Mouse (Mus musculus) CH12.LX (cell line): ENCODE data around the gene Smyd3. TPM values are rescaled to one million over a fixed set of nuclear protein-coding genes. Genes with fewer than 3 reads are reported as not detected.

ENCODE experiments used
- DNase-seq: peaks from one replicate; pipeline ENCODE4 v3.0.0-alpha.2; 2013; ENCODE audit errors: extremely low read depth
- H3K27ac ChIP-seq: 2 replicates; pipeline ENCODE4 v1.5.1; 2012; ENCODE audit warnings: low read depth, mild to moderate bottlenecking, control low read depth, moderate library complexity; ENCODE audit not compliant: insufficient read depth
- H3K27me3 ChIP-seq: replicated peaks from 2 replicates; pipeline ENCODE3; 2012; ENCODE audit warnings: inconsistent platforms
- H3K36me3 ChIP-seq, 2 experiments: replicated peaks in 1 of 2; 2 replicates each; pipeline versions ENCODE3 to v1.6.1; 2012; ENCODE audit warnings: inconsistent platforms in 1 of 2, low read length in 1 of 2, mild to moderate bottlenecking in 1 of 2, mixed read lengths in 1 of 2, moderate library complexity in 1 of 2; ENCODE audit not compliant: control insufficient read depth in 1 of 2, insufficient read depth in 1 of 2
- H3K4me1 ChIP-seq, 2 experiments: 2 replicates each; pipeline ENCODE4 v1.6.1; 2012; ENCODE audit warnings: inconsistent platforms in 1 of 2, moderate library complexity in 1 of 2; ENCODE audit not compliant: insufficient read depth in 2 of 2, control insufficient read depth in 1 of 2
- H3K4me2 ChIP-seq: 2 replicates; pipeline ENCODE4 v1.6.1; 2012; ENCODE audit warnings: low read depth, mild to moderate bottlenecking, control low read depth; ENCODE audit not compliant: poor library complexity, insufficient read depth, severe bottlenecking
- H3K4me3 ChIP-seq, 3 experiments: fragments of 150-350 bp in 1 of 3; sonication (generic) in 1 of 3; replicated peaks in 1 of 3; 2 replicates each; pipeline versions ENCODE3 to v1.5.1; 2011 to 2012; ENCODE audit warnings: low read depth in 2 of 3, low read length in 2 of 3, mild to moderate bottlenecking in 2 of 3, moderate library complexity in 2 of 3, control low read depth in 1 of 3, improper control_type of control experiment in 1 of 3, inconsistent platforms in 1 of 3, mixed read lengths in 1 of 3; ENCODE audit not compliant: poor library complexity in 1 of 3
- H3K79me2 ChIP-seq: replicated peaks from 2 replicates; pipeline ENCODE4 v1.6.1; 2012; ENCODE audit warnings: mild to moderate bottlenecking, moderate library complexity; ENCODE audit not compliant: control insufficient read depth, poor library complexity, insufficient read depth, severe bottlenecking; ENCODE audit errors: extremely low read depth
- H3K9ac ChIP-seq: 2 replicates; pipeline ENCODE4 v1.6.1; 2012; ENCODE audit warnings: low read depth, mild to moderate bottlenecking, control low read depth, moderate library complexity; ENCODE audit not compliant: insufficient read depth
- H3K9me3 ChIP-seq: replicated peaks from 2 replicates; pipeline ENCODE3; 2012; ENCODE audit warnings: low read length, inconsistent platforms, mixed read lengths
- BHLHE40 ChIP-seq: IDR thresholded peaks from 2 replicates; pipeline ENCODE4 v1.6.1; 2011; ENCODE audit warnings: mild to moderate bottlenecking, low read depth, low read length, improper control_type of control experiment
- CTCF ChIP-seq, 2 experiments: IDR thresholded peaks in 1 of 2; conservative IDR thresholded peaks in 1 of 2; 2 replicates each; pipeline ENCODE4 v1.5.1; 2011 to 2012; ENCODE audit warnings: low read depth in 2 of 2, low read length in 2 of 2, improper control_type of control experiment in 1 of 2, inconsistent platforms in 1 of 2, mild to moderate bottlenecking in 1 of 2, moderate library complexity in 1 of 2
- E2F4 ChIP-seq: IDR thresholded peaks from 2 replicates; pipeline ENCODE4 v1.6.1; 2011; ENCODE audit warnings: low read depth, low read length, improper control_type of control experiment; ENCODE audit not compliant: insufficient replicate concordance
- ELF1 ChIP-seq: IDR thresholded peaks from 2 replicates; pipeline ENCODE4 v1.6.1; 2014; ENCODE audit warnings: low read depth, mild to moderate bottlenecking, inconsistent platforms, low read length, improper control_type of control experiment
- ETS1 ChIP-seq: conservative IDR thresholded peaks from 2 replicates; pipeline ENCODE4 v1.6.1; 2012; ENCODE audit warnings: low read depth, mild to moderate bottlenecking, inconsistent platforms, low read length, improper control_type of control experiment, moderate library complexity
- IRF4 ChIP-seq: IDR thresholded peaks from 2 replicates; pipeline ENCODE4 v1.6.1; 2014; ENCODE audit warnings: low read depth, mild to moderate bottlenecking, inconsistent platforms, low read length, improper control_type of control experiment
- JUN ChIP-seq: IDR thresholded peaks from 2 replicates; pipeline ENCODE4 v1.6.1; 2011; ENCODE audit warnings: low read depth, mild to moderate bottlenecking, low read length, improper control_type of control experiment, moderate library complexity; ENCODE audit not compliant: insufficient read depth
- KAT2A ChIP-seq: IDR thresholded peaks from 2 replicates; pipeline ENCODE4 v1.6.1; 2012; ENCODE audit warnings: low read length, improper control_type of control experiment, inconsistent platforms; ENCODE audit not compliant: insufficient replicate concordance
- MAFK ChIP-seq: IDR thresholded peaks from 2 replicates; pipeline ENCODE4 v1.6.1; 2011; ENCODE audit warnings: low read length, improper control_type of control experiment; ENCODE audit not compliant: insufficient replicate concordance
- MAX ChIP-seq: IDR thresholded peaks from 2 replicates; pipeline ENCODE4 v1.6.1; 2011; ENCODE audit warnings: low read length, improper control_type of control experiment
- MAZ ChIP-seq: IDR thresholded peaks from 2 replicates; pipeline ENCODE4 v1.6.1; 2012; ENCODE audit warnings: low read depth, mild to moderate bottlenecking, inconsistent platforms, low read length, improper control_type of control experiment, moderate library complexity
- MXI1 ChIP-seq: IDR thresholded peaks from 2 replicates; pipeline ENCODE4 v1.6.1; 2011; ENCODE audit warnings: mild to moderate bottlenecking, low read depth, low read length, improper control_type of control experiment
- NELFE ChIP-seq: IDR thresholded peaks from 2 replicates; pipeline ENCODE4 v1.6.1; 2011; ENCODE audit warnings: low read depth, low read length, improper control_type of control experiment
- NRF1 ChIP-seq: IDR thresholded peaks from 2 replicates; pipeline ENCODE4 v1.6.1; 2014; ENCODE audit warnings: low read depth, mild to moderate bottlenecking, inconsistent platforms, low read length, improper control_type of control experiment, moderate library complexity
- PAX5 ChIP-seq: IDR thresholded peaks from 2 replicates; pipeline ENCODE4 v1.6.1; 2012; ENCODE audit warnings: low read length, inconsistent platforms, mixed read lengths
- POLR2A ChIP-seq: IDR thresholded peaks from 2 replicates; pipeline ENCODE4 v1.6.1; 2011; ENCODE audit warnings: low read depth, mild to moderate bottlenecking, improper control_type of control experiment, low read length
- RAD21 ChIP-seq: IDR thresholded peaks from 2 replicates; pipeline ENCODE4 v1.6.1; 2011; ENCODE audit warnings: low read depth, mild to moderate bottlenecking, low read length, improper control_type of control experiment, moderate library complexity
- RCOR1 ChIP-seq: conservative IDR thresholded peaks from 2 replicates; pipeline ENCODE4 v1.6.1; 2012; ENCODE audit warnings: low read depth, mild to moderate bottlenecking, inconsistent platforms, low read length, improper control_type of control experiment
- SIN3A ChIP-seq: IDR thresholded peaks from 2 replicates; pipeline ENCODE4 v1.6.1; 2012; ENCODE audit warnings: low read length, improper control_type of control experiment, inconsistent platforms
- SMC3 ChIP-seq: IDR thresholded peaks from 2 replicates; pipeline ENCODE4 v1.6.1; 2011; ENCODE audit warnings: low read depth, low read length, improper control_type of control experiment
- TCF12 ChIP-seq: IDR thresholded peaks from 2 replicates; pipeline ENCODE4 v1.6.1; 2014; ENCODE audit warnings: low read depth, mild to moderate bottlenecking, inconsistent platforms, low read length, improper control_type of control experiment
- USF1 ChIP-seq: IDR thresholded peaks from 2 replicates; pipeline ENCODE4 v1.6.1; 2014; ENCODE audit warnings: low read depth, mild to moderate bottlenecking, inconsistent platforms, low read length, improper control_type of control experiment
- USF2 ChIP-seq: conservative IDR thresholded peaks from 2 replicates; pipeline ENCODE4 v1.6.1; 2011; ENCODE audit warnings: low read depth, low read length, improper control_type of control experiment
- ZKSCAN1 ChIP-seq: IDR thresholded peaks from 2 replicates; pipeline ENCODE4 v1.6.1; 2012; ENCODE audit warnings: low read depth, inconsistent platforms, low read length, improper control_type of control experiment, borderline replicate concordance
- ZNF384 ChIP-seq: IDR thresholded peaks from 2 replicates; pipeline ENCODE4 v1.6.1; 2012; ENCODE audit warnings: low read depth, low read length, improper control_type of control experiment, inconsistent platforms
- dilution Hi-C: fragments of 300-500 bp; cut with MboI; formaldehyde crosslinking; loops from 2 replicates; pipeline ENCODE4 v1.14.3; 2020; ENCODE audit warnings: low sequenced_read_pairs; ENCODE audit not compliant: extremely low pct_unique_long_range_greater_than_20kb, extremely low pct_ligation_motif_present
- in situ Hi-C: fragments of 300-500 bp; cut with MboI; formaldehyde crosslinking; loops from 3 replicates; pipeline ENCODE4 v1.14.3; 2019; ENCODE audit warnings: low sequenced_read_pairs, low pct_ligation_motif_present, low pct_unique_long_range_greater_than_20kb, mixed read lengths
- polyA plus RNA-seq: library from polyadenylated mRNA; unstranded; fragments of >175 nt; gene quantifications from 2 replicates; pipeline ENCODE4 v1.2.1, GENCODE M21; 2012; ENCODE audit warnings: low read depth; ENCODE audit not compliant: insufficient read length
- total RNA-seq, 2 experiments: library from RNA; depleted of rRNA; stranded (reverse); fragments of 300-350 nt in 1 of 2; fragments of >200 nt in 1 of 2; gene quantifications; 2 replicates each; pipeline ENCODE4 v1.2.3; 2012 to 2014

Smyd3 gene
- total and polyA plus RNA-seq, 3 experiments = 11.4 to 12.5 (median 11.8) TPM

DNA sequence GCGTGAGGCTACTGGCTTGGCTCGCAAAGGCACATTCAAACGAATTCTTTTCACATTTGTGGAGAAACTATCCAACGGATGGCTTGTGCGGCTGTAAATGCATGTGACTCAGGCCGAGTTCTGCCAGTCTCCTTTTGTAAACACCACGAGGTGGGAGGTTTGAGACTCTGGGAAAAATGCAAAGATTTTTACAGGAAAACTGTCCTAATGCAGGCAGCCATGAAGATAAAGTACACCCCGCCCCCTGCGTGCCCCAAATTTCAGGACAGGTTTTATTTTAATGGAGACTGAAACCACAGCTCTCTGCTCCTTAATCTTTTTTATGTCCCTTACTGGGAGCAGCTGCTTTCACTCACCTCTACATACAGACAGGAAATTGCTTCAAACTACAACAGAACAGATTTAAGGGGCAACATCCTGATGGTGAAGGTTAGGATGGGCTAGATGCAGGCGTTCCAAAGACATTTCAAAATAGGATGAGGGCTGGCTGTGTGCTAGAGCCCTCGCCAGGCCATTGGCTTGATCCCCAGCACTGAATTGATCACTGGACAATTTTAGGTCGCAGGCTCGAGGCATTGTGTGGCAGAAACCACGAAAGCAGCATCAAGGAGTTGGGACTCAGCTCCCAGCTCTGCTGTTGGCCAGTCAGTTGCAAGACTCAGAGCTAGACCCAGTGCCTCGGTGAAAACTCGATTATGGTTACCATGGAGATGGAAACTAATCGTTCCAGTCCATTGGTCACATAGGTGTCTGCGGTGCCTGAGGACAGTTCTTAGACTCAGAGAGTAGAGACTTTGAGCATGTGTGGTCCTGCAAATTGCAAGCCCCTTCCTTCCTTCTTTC lies 457.5 kb downstream of the Smyd3 start:
- TF ChIP-seq JUN (no peak), TCF12 (no peak), E2F4 (no peak), ETS1 (no peak), MXI1 (no peak), ELF1 (no peak), CTCF (conservative IDR thresholded peaks at IDR 0.05 in 1 of 2, IDR thresholded peaks at IDR 0.05 in 1 of 2; ENCODE audit: low read depth in 2 of 2, low read length in 2 of 2) (no peak), MAZ (no peak), USF2 (no peak), IRF4 (no peak), POLR2A (no peak), SIN3A (no peak), USF1 (no peak), KAT2A (no peak), MAFK (no peak)
- H3K9me3 ChIP-seq = no peaks in the 10 kb centered on the region
- H3K36me3 ChIP-seq = no peaks in the 10 kb centered on the region
- H3K79me2 ChIP-seq = no peaks in the 10 kb centered on the region
- no peak overlapping the region for H3K9ac ChIP-seq
- H3K27ac ChIP-seq = no peak overlapping the region
- no peaks in the 10 kb centered on the region for H3K27me3 ChIP-seq
- in situ Hi-C loops = no loop called here
- no peak for DNase-seq
- H3K4me3 ChIP-seq = no peak overlapping the region
- H3K4me1 ChIP-seq = peaks cover 0 to 5% of the 10 kb centered on the region in 2 experiments; a peak in 1 of 4 replicates
- dilution Hi-C loops = no loop called here
- H3K4me2 ChIP-seq = no peak overlapping the region

DNA sequence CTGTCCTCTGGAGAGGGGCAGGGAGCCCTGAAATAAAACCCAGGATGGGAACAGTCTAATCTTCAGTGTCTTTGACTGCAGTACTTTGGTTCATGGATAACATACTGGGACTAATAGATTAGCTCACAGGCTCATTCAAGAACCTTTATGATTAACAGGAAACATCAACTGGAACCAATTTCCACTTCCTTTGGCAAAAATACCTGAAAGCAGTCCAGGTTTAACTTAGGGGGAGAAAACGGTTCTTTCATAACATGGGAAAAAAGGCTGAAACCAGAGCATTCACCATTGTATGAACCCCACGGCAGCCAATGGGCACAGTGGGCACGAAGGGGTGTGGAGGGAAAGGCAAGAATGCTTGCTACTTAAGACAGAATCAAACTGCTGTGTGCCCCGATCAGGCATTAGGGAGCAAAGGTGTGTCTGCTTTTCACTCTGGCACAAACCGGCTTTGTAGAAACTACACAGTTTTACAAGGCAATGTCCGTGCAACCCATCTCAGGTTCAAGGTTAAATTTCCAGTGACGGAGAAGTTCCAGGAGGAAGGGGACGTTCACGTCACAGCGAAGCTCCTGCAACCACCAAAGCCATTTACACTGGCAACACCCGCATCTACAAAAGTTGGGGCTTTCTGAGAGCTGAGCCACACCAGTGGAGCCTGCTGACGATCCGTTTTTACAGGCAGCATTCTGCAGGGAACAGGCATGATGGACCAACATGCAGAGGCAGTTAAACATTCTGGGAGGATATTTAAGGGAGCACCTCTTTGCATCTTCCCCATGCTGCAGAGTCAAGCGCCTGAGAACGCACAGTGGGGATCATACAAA lies 458.3 kb downstream of the Smyd3 start:
- H3K27me3 ChIP-seq = no peaks in the 10 kb centered on the region
- no peak overlapping the region for H3K9ac ChIP-seq
- H3K36me3 ChIP-seq = no peaks in the 10 kb centered on the region
- no peak overlapping the region for H3K27ac ChIP-seq
- no peak overlapping the region for H3K4me2 ChIP-seq
- in situ Hi-C loops = no loop called here
- H3K4me3 ChIP-seq = no peak overlapping the region
- DNase-seq = no peak
- dilution Hi-C loops = no loop called here
- peaks cover 0 to 7% of the 10 kb centered on the region in 2 experiments; a peak in 1 of 4 replicates for H3K4me1 ChIP-seq
- no peak for TF ChIP-seq RAD21
- no peak for TF ChIP-seq NELFE
- TF ChIP-seq BHLHE40 = no peak
- TF ChIP-seq ETS1 = no peak
- no peak for TF ChIP-seq E2F4
- TF ChIP-seq TCF12 = no peak
- TF ChIP-seq NRF1 = no peak
- no peak for TF ChIP-seq CTCF (conservative IDR thresholded peaks at IDR 0.05 in 1 of 2, IDR thresholded peaks at IDR 0.05 in 1 of 2; ENCODE audit: low read depth in 2 of 2, low read length in 2 of 2)
- no peak for TF ChIP-seq ZKSCAN1
- no peak for TF ChIP-seq MAX
- no peak for TF ChIP-seq JUN
- no peak for TF ChIP-seq ELF1
- TF ChIP-seq MAZ = no peak
- no peak for TF ChIP-seq RCOR1
- no peak for TF ChIP-seq PAX5
- no peak for TF ChIP-seq USF2
- no peak for TF ChIP-seq ZNF384
- no peak for TF ChIP-seq USF1
- no peak for TF ChIP-seq SMC3
- TF ChIP-seq, all 38 proteins: peak for 0
- Histone ChIP-seq H3K79me2 (no peaks in the 10 kb centered on the region), H3K9me3 (no peaks in the 10 kb centered on the region)
